In genomic region chr9:105254076-105254475, GRCm38 (mm10) we compare ENCODE assay signal across 27 mouse cellular contexts.
"Had no signal": no experiment of that assay in that cellular context is flagged by ENCODE, and none has a peak within 500 bp of the region (broad histone marks: within the 10 kb centered on the region; RNA-seq: fewer than 3 reads in every experiment).

No protein-coding gene starts in this region.

- H3K27ac ChIP-seq: gastrocnemius, adult 2 months; heart, embryonic 10.5 days; hindbrain, embryonic 10.5 days; hindbrain, embryonic 12.5 days; hindbrain, embryonic 14.5 days; intestine, embryonic 15.5 days; kidney, embryonic 15.5 days; kidney, postnatal 0 days; limb, embryonic 13.5 days; limb, embryonic 15.5 days; liver, embryonic 12.5 days; liver, embryonic 14.5 days had no signal

- ATAC-seq: hindbrain, embryonic 16.5 days; inflammation-experienced regulatory T-cells, adult 6 months; intestine, embryonic 15.5 days; liver, embryonic 12.5 days had no signal

- H3K4me3 ChIP-seq: gastrocnemius, adult 2 months; heart, embryonic 10.5 days; heart, embryonic 12.5 days; hindbrain, embryonic 10.5 days; hindbrain, embryonic 12.5 days; intestine, embryonic 15.5 days; kidney, embryonic 15.5 days; limb, embryonic 13.5 days; limb, embryonic 15.5 days; liver, embryonic 12.5 days had no signal

- DNase-seq: gastrocnemius, adult 2 months; gastrocnemius, postnatal 10 days; gastrocnemius, postnatal 25 days; heart, adult 18-20 months; heart, postnatal 10 days; heart, postnatal 4 days; kidney, adult 11 months; kidney, adult 2 months; kidney, adult 9 months; kidney, postnatal 14 days; kidney, postnatal 36 days; layer of hippocampus, adult 9-11 months; layer of hippocampus, postnatal 36 days had no signal
